Mouse (Mus musculus): ENCODE data around the gene Umodl1. TPM values are rescaled to one million over a fixed set of nuclear protein-coding genes. Genes with fewer than 3 reads are reported as not detected.
A peak's percentile ranks its signal among the peaks of the same experiment; 100 is the strongest.

Gene Umodl1
- polyA plus RNA-seq, 1 experiment = not detected

- no peak for DNase-seq (ENCODE audit: low read depth)
Observed at GRCm38 (mm10) chr17:30996296-30996695, 41.9 kb downstream of the Umodl1 start.

DNA sequence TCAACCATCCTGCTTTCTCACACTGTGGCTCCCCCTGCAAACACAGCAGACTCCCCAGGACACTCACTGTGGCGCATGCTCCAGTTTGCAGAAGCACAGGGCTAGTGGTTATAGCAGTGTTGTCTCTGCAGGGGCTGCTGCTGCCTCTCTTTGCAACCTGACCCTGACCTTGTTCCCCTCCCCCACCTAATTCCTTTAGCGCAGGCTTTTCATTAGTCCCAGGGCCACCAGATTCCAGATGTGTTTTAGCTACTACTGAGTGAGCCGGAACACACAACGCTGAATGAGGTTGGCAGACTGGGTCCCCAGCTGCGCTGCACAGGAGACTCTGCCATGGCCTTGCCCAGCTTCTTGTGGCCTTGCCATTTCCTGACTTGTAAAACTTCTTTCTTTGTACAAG lies 46.5 kb downstream of the Umodl1 start:
- no peak for DNase-seq (ENCODE audit: low read depth)

DNA sequence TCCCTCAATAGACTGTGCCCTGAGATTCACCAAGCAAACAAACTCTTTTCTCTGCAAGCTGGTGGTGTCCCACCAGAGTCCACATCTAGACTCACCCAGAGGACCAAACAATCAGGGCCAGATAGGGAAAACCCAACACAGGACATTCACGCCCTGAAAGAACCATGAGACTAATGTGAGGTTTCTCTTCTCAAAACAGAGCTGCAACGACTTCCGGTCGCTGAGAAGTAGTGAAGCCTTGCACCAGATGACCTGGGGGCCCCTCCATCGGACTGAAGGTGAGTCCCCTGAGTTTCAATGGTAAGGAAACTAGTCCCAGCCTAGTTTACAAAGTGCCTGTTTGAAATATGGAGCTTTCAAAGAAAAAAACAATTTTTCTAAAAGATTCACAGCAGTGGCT lies 48.2 kb downstream of the Umodl1 start:
- DNase-seq (ENCODE audit: low read depth) = no peak

GRCm38 (mm10) chr17:31005284-31005683 lies 50.8 kb downstream of the Umodl1 start:
- DNase-seq (ENCODE audit: low read depth) = no peak

DNA sequence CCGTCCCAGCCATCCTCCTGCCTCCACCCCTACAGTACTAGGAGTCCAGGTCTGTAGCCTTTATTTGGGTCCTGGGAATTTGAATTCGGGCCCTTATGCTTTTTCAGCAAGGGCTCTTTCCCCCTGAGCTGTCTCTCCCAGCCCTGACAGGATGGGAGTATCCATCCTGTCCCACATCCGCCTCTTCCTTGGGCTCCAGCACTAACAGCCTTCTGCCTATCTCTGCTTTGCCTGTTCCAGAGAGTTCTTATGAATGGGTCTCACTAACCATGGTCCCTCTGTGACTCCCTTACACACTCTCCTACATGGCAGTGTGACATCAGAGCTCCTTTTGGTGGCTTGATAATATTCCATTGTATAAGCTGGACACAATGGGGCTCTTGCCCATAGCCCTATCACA lies 52.9 kb downstream of the Umodl1 start:
- no peak for DNase-seq (ENCODE audit: low read depth)

GRCm38 (mm10) chr17:31008416-31008815 lies 54.0 kb downstream of the Umodl1 start:
- DNase-seq (ENCODE audit: low read depth) = no peak

DNA sequence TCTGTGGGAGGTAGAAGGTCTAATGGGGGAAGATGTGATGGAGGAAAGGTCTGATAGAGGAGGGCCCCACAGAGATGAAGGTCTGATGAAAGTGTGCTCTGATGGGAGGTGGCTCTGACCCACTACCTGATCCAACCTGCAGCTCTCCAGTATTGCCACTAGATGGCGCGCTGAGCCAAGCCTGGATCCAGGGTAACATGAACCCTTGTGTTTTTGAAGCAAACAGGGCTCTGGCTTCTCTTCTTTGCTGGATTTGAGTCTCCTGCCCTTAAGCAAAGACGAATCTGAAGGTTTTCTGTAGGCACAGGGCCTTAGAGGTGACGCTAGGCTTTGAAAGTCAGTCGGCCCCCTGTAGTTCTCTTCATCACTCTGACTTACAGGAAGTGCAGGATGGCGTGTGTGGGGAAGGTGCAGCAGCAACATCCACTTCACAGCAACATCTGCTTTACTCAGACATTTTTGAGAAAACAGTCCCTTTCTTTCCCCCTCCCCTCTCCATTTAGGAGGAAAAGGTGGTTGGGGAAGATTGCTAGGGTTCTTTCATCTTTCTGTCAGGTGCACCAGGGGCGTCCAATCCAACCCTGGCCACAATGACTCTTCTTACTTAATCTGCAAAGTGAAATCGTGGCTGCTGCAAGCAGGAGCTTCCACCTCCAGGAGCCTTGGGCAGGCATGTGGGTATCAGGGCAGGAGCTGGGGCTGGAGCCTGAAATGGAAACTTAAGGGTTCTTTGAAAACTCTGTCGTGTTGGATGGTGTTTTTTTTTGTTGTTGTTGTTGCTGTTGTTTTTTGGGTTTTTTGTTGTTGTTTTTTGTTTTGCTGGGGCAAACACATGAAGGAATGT lies 57.3 kb downstream of the Umodl1 start:
- no peak for DNase-seq (ENCODE audit: low read depth)

DNA sequence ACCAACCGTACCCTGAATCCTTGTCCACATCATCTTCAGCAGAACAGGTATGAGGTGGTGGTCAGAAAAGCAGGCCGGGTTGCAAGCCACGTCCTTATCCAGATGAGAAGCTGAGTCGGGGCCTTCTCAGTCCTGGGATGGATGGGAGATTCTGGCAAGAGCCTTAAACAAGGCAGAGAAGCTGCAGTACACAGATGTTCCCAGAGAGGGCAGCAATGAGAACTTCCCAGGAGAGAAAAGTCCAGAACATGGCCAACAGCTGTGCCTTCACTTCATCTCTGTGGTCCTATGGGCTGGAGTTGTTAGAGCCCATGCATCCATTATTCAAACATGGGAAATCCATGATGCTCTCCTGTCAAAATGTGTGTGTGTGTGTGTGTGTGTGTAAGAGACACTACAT lies 63.8 kb downstream of the Umodl1 start:
- no peak for DNase-seq (ENCODE audit: low read depth)

DNA sequence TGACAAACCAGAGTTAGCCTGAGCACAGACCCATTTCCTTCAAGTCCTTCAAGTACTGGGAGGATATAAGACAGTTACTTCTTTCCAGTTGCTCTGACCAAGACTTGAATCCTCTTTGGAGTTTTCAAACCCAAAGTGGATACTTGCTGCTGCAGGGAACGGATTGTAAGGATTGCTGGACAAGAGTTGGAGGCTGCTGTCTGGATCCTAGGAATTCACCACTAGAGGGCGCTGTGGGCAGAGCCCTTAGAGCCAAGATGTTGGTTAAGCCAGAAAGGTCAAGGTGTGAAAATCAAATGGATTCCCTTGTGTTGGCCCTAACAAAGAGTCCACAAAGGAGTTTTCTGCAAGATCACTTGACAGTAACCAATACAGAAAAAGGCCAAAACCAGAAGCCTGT lies 65.1 kb downstream of the Umodl1 start:
- DNase-seq (ENCODE audit: low read depth) = no peak

- no peak for DNase-seq (ENCODE audit: low read depth)
Observed at GRCm38 (mm10) chr17:31020078-31020477, 65.6 kb downstream of the Umodl1 start.

DNA sequence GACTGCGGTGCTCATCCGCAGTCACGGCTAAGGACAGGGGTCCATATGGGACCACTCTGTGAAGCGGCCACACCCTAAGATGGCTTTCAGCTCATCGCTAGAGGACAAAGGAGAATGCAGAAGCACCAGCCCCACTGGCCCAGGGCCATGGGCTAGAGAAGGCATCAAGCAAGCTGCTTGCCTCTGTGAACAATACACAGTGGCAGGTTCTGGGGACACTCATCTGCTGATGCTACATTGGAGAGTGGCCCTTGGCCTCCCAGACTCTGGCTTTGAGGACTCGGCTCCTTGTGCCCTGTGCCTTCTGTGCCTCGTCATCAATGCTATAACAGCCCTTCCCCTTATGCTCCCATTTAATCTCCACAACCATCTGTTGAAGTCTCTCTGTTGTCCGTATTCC lies 66.8 kb downstream of the Umodl1 start:
- no peak for DNase-seq (ENCODE audit: low read depth)

- no peak for DNase-seq (ENCODE audit: low read depth)
Observed at GRCm38 (mm10) chr17:31024125-31024781, 69.8 kb downstream of the Umodl1 start.

DNA sequence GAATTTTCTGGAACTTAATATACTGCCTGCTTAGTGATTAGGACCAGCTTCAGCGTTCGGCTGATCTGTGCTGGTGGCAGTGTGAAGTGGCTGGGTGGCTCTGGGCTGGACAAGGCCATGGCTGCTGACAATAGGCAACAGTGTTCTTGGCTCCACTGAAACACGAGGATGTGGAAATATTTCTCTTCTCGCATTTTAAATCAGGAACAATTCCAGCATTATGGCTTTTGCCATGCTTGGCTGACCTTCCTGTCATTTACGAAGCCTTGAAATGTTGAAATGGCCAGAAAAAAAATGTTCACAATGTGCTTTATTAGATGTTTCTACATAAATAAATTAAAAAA lies 70.3 kb downstream of the Umodl1 start:
- no peak for DNase-seq (ENCODE audit: low read depth)

- DNase-seq (ENCODE audit: low read depth) = no peak
Observed at GRCm38 (mm10) chr17:31026986-31027385, 72.5 kb downstream of the Umodl1 start.

- DNase-seq (ENCODE audit: low read depth) = no peak
Observed at GRCm38 (mm10) chr17:31027723-31028122, 73.3 kb downstream of the Umodl1 start.

GRCm38 (mm10) chr17:31028821-31029370 lies 74.5 kb downstream of the Umodl1 start:
- DNase-seq (ENCODE audit: low read depth) = no peak

DNA sequence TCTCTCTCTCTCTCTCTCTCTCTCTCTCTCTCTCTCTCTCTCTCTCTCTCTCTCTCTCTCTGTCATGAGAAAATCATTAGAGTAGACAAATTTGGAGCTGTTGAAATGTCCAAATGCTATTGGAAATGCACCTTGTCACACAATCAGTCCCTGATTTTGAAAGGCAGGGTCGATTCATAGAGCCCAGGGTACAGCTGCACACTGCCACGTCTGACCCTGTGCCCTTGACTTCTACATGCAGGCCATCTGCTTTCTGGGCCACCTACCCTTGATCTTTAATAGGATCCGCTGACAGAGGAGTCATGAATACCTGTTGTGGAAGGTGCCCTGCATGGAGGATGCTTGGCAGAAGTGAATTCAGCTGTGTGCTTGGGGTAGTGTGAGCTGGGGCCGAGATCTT lies 75.0 kb downstream of the Umodl1 start:
- DNase-seq (ENCODE audit: low read depth) = no peak

- DNase-seq (ENCODE audit: low read depth) = no peak
Observed at GRCm38 (mm10) chr17:31032341-31032740, 77.9 kb downstream of the Umodl1 start.

DNA sequence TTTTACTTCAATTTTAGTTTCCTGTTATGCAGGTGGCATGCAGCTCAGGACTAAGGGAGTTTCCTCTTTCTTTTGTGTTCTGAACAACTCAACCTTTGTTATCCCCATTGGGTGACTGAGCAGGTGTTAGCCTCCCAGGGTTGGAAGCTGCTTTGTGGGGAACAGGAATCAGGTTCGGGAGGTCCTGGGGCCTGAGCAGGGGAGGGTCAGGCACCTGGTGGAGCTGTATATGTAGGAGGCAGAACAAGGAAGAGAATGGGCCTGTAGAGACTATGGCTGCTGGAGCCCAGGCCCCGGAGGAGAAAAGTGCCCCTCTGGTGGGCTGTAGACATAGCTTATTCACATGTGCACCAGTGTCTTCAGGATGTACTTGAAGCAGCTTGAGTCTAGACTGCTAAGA lies 78.8 kb downstream of the Umodl1 start:
- no peak for DNase-seq (ENCODE audit: low read depth)

DNA sequence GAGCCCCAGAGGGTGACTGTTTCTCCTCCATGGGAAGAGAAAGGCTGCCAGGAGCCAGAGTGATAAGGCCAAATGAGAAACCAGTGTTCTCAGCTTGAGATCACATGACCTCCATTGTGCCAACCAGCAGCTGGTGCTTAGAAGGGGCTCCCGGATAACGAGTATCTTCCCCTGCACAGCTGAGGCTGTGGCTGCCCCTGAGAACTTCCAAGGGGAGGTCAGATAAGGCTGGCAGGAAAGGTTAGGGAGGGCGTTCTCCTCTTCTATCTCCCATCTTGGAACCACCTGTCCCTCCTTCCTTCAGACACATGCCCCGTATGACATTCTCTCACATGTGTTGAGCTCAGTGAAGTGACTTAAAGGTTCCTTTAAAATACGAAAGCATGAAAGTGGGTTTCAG lies 79.7 kb downstream of the Umodl1 start:
- DNase-seq (ENCODE audit: low read depth) = no peak

- peak; percentile 82 for DNase-seq (ENCODE audit: low read depth)
Observed at GRCm38 (mm10) chr17:31034674-31035356, 80.4 kb downstream of the Umodl1 start.

DNA sequence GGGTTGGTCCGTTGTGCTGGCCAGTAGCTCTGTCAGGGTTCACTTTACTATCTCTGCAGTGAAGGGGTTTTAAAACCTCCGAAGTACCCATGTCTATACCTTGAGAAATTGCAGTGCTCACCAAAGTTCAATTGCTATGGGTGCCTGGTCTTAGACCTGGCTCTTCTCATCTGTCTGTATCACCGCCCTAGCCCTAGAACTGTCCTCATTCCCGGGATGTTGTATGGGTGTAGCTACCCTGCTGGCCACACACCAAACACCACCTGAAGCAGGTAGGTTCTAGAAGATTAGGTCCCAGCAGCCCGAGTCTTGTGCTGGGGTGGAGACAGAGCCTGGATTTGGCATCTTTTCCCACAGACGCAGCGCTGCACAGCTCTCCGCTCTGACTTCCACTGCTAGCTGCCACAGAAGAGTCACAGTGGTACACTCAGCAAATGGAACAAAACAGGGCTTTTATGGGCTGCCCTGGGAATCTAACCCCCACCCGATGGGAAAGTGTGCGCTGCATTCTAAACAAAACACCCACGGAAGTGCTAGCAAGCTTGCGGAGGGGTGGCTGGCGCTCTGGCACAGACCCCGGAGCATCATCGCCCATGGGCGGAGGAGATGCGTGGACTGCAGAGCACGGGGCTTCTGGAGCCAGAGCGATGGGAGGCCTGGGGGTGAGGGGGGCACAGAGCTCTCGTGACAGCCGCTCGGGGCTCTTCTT lies 81.9 kb downstream of the Umodl1 start:
- DNase-seq (ENCODE audit: low read depth) = no peak

Measured in gonadal fat pad, adult 2 months (tissue).